Mouse (Mus musculus): ENCODE results near the gene Gbp2. TPM values are rescaled to one million over a fixed set of nuclear protein-coding genes. Genes with fewer than 3 reads are reported as not detected.

Gene Gbp2
- polyA plus RNA-seq (2017; shearing (Covaris generic)), result 100 to 1,000 TPM in 1 of 2 experiments, 10 to 100 TPM in 1; 96.9 to 159 TPM

GRCm38 (mm10) chr3:142620111-142620955 lies at the start of gene Gbp2:
TSS of gene Gbp2 (plus strand) at chr3:142620602.

GRCm38 (mm10) chr3:142594547-142594946 lies 25.9 kb upstream of the Gbp2 start, which contains the start of gene Gbp2b:
TSS of gene Gbp2b (plus strand) at chr3:142594847.

Other genes with a start within 250 kb of the Gbp2 start
- gene Pdlim5, start 224.9 kb upstream of the Gbp2 start, polyA plus RNA-seq (2017; shearing (Covaris generic)), result 10 to 100 TPM; 17.5 to 34.9 TPM
- 10 to 100 TPM; 25.6 to 45.4 TPM for gene Gbp5, start 126.6 kb upstream of the Gbp2 start, polyA plus RNA-seq (2017; shearing (Covaris generic))
- gene Gbp7, start 90.3 kb upstream of the Gbp2 start, polyA plus RNA-seq (2017; shearing (Covaris generic)), result 100 to 1,000 TPM; 140 to 335 TPM
- gene Gbp3, start 60.6 kb upstream of the Gbp2 start, polyA plus RNA-seq (2017; shearing (Covaris generic)), result 100 to 1,000 TPM in 1 of 2 experiments, 10 to 100 TPM in 1; 50.2 to 191 TPM
- 10 to 100 TPM in 1 of 2 experiments, 1 to 10 TPM in 1; 3.0 to 25.8 TPM for gene Gbp2b, start 25.8 kb upstream of the Gbp2 start, polyA plus RNA-seq (2017; shearing (Covaris generic))
- gene Kyat3, start 80.4 kb downstream of the Gbp2 start, polyA plus RNA-seq (2017; shearing (Covaris generic)), result 1 to 10 TPM; 3.3 to 3.5 TPM
- 10 to 100 TPM; 76.0 to 86.5 TPM for gene Gtf2b, start 144.4 kb downstream of the Gbp2 start, polyA plus RNA-seq (2017; shearing (Covaris generic))

All from activated CD4-positive, CD25-positive, alpha-beta regulatory T cell (primary cell).